Mouse (Mus musculus) testis, adult 2 months (tissue): ENCODE data around the gene Osbp2. TPM values are rescaled to one million over a fixed set of nuclear protein-coding genes. Genes with fewer than 3 reads are reported as not detected.

Experiments used
- H3K27ac ChIP-seq: fragments of 200-500 bp; 2 replicates; pipeline ENCODE4 v1.5.1; 2012; ENCODE audit warnings: low read depth, low read length; ENCODE audit not compliant: control insufficient read depth, insufficient read depth
- H3K27me3 ChIP-seq: fragments of 200-500 bp; 2 replicates; pipeline ENCODE4 v1.6.1; 2012; ENCODE audit warnings: mild to moderate bottlenecking, low read length, moderate library complexity; ENCODE audit not compliant: control insufficient read depth, insufficient read depth
- H3K36me3 ChIP-seq: fragments of 200-500 bp; 2 replicates; pipeline ENCODE4 v1.6.1; 2012; ENCODE audit warnings: mild to moderate bottlenecking, low read length; ENCODE audit not compliant: control insufficient read depth, insufficient read depth
- H3K4me1 ChIP-seq: fragments of 200-500 bp; 2 replicates; pipeline ENCODE4 v1.6.1; 2012; ENCODE audit warnings: low read length; ENCODE audit not compliant: control insufficient read depth, insufficient read depth
- H3K4me3 ChIP-seq: fragments of 200-500 bp; 2 replicates; pipeline ENCODE4 v1.5.1; 2012; ENCODE audit warnings: low read depth, mild to moderate bottlenecking, low read length, moderate library complexity, mixed read lengths; ENCODE audit not compliant: control insufficient read depth
- CTCF ChIP-seq: fragments of 200-500 bp; IDR thresholded peaks from 2 replicates; pipeline ENCODE4 v1.5.1; 2012; ENCODE audit warnings: low read depth, mild to moderate bottlenecking, inconsistent platforms, low read length, moderate library complexity; ENCODE audit not compliant: control insufficient read depth, insufficient read depth, insufficient replicate concordance
- POLR2A ChIP-seq: fragments of 200-500 bp; IDR thresholded peaks from 2 replicates; pipeline ENCODE4 v1.6.1; 2012; ENCODE audit warnings: low read depth, mild to moderate bottlenecking, inconsistent platforms, low read length, moderate library complexity; ENCODE audit not compliant: control insufficient read depth
- polyA plus RNA-seq: library from polyadenylated mRNA; depleted of rRNA; stranded (reverse); fragments of >200 nt; gene quantifications from 2 replicates; pipeline ENCODE4 v1.2.3, GENCODE M21; 2012

The Osbp2 gene
- polyA plus RNA-seq, 1 experiment = 710 TPM

GRCm38 (mm10) chr11:3735715-3736114, 128.0 kb downstream of the Osbp2 start:
- Histone ChIP-seq H3K27me3 (no peaks in the 10 kb centered on the region), H3K27ac (no peak overlapping the region), H3K4me1 (peaks cover 8% of the 10 kb centered on the region), H3K36me3 (no peaks in the 10 kb centered on the region), H3K4me3 (no peak overlapping the region)
- TF ChIP-seq CTCF (no peak), POLR2A (no peak)

- Histone ChIP-seq H3K27ac (no peak overlapping the region), H3K27me3 (no peaks in the 10 kb centered on the region), H3K4me1 (peaks cover 8% of the 10 kb centered on the region), H3K36me3 (no peaks in the 10 kb centered on the region), H3K4me3 (no peak overlapping the region)
- TF ChIP-seq CTCF = no peak
- TF ChIP-seq POLR2A = no peak
These were observed 129.6 kb downstream of the Osbp2 start for GRCm38 (mm10) chr11:3733933-3734636.

DNA sequence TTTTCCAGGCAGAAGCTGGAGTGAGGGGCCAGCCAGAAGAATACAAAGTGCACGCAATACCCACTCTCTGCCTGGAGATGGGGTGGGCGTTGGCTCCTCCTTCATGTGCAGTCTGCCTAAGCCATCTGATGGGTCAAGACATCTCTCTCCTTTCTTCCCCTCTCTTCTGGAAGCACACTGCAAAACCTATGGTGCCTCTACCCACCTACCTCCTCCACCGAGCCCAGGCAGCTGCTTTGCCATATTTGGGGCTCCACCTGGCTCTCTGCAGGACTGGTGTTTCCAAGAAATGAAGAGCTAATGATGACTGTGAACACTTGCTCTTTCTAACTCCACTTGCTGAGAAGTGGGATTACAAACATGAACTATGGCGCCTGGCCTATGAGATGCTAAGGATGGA, 132.2 kb downstream of the Osbp2 start:
- no peaks in the 10 kb centered on the region for H3K36me3 ChIP-seq
- peaks cover 8% of the 10 kb centered on the region for H3K4me1 ChIP-seq
- H3K27me3 ChIP-seq = no peaks in the 10 kb centered on the region
- no peak for TF ChIP-seq POLR2A
- no peak for TF ChIP-seq CTCF
- no peak overlapping the region for H3K4me3 ChIP-seq
- H3K27ac ChIP-seq = no peak overlapping the region

GRCm38 (mm10) chr11:3727438-3728105, 136.1 kb downstream of the Osbp2 start:
- no peak for TF ChIP-seq POLR2A
- no peak for TF ChIP-seq CTCF
- Histone ChIP-seq H3K36me3 (no peaks in the 10 kb centered on the region), H3K4me3 (no peak overlapping the region), H3K27ac (no peak overlapping the region), H3K27me3 (no peaks in the 10 kb centered on the region), H3K4me1 (no peaks in the 10 kb centered on the region)

DNA sequence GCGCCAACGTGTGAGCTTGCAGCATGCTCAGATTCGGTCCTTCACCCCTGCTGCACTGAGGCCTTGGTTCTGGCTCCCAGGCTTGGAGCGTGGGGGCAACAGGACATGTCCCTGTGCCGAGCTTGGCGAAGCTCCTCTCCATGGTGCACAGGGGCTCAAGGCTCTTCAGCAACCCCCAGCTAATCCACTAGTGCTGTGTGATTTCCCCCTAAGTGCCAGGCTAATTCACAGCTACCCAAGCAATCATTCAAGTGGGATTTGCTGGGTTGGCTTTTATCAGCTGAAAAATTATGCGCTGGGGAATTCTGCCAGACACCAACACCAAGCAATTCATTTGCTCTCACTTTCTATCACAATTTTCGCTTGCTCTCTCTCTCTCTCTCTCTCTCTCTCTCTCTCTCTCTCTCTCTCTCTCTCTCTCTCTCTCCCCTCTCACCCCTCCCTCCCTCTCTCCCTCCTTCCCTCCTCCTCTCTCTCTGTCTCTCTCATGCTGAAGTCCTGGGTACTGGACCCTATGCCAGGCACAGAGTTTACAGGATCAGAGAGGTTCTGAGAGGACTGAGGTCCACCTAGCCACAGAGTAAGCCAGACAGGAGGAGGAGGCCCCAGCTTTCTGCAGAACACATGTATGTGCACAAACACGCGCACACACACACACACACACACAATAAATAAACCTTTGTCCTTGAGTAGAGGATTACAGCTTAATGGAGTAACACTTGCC, 138.2 kb downstream of the Osbp2 start:
- H3K4me1 ChIP-seq = no peaks in the 10 kb centered on the region
- TF ChIP-seq POLR2A (no peak), CTCF (no peak)
- H3K27ac ChIP-seq = no peak overlapping the region
- no peak overlapping the region for H3K4me3 ChIP-seq
- H3K36me3 ChIP-seq = no peaks in the 10 kb centered on the region
- no peaks in the 10 kb centered on the region for H3K27me3 ChIP-seq

GRCm38 (mm10) chr11:3724726-3725125, 139.0 kb downstream of the Osbp2 start:
- no peaks in the 10 kb centered on the region for H3K36me3 ChIP-seq
- TF ChIP-seq POLR2A = no peak
- no peak for TF ChIP-seq CTCF
- H3K27me3 ChIP-seq = no peaks in the 10 kb centered on the region
- no peak overlapping the region for H3K27ac ChIP-seq
- no peaks in the 10 kb centered on the region for H3K4me1 ChIP-seq
- no peak overlapping the region for H3K4me3 ChIP-seq

DNA sequence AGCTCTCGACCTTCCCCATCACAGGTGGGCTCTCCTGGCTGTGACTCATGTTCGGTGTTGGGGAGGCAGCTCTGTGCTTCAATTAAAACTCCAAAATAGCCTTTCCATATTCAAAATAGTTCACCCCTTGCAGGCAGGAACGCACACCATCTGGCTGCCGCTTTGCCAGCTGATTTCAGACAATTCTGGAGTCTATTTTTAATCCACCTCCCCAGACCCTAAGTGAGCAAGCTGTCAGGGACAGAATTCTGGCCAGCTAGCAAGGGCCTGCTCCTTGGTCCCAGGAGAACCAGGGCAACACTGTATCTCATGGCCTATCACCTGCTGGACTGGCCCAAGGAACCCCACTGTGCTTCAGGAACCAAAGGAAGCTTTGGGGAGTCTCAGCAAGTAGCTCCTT, 139.8 kb downstream of the Osbp2 start:
- H3K36me3 ChIP-seq = no peaks in the 10 kb centered on the region
- TF ChIP-seq CTCF (no peak), POLR2A (no peak)
- no peaks in the 10 kb centered on the region for H3K27me3 ChIP-seq
- no peak overlapping the region for H3K4me3 ChIP-seq
- no peaks in the 10 kb centered on the region for H3K4me1 ChIP-seq
- H3K27ac ChIP-seq = no peak overlapping the region
